Mouse (Mus musculus): ENCODE data around the gene Gstp1. TPM values are rescaled to one million over a fixed set of nuclear protein-coding genes. Genes with fewer than 3 reads are reported as not detected.
A peak's percentile ranks its signal among the peaks of the same experiment; 100 is the strongest.
"Not testable (repeated sequence)": the region's sequence is repeated elsewhere in the genome, so short reads cannot be mapped to it uniquely, and the experiment has no call there.

Gene Gstp1
- 582 and 591 TPM in 2 replicates for polyA plus RNA-seq (2012; rRNA removed)

GRCm38 (mm10) chr19:4037788-4038232 is at the start of gene Gstp1:
TSS of gene Gstp1 (minus strand) at chr19:4037985.
- DNase-seq (ENCODE audit: low spot score): peak; percentile 80

GRCm38 (mm10) chr19:4087090-4087489 is 49.3 kb upstream of the Gstp1 start:
- DNase-seq (ENCODE audit: low spot score): no peak

- DNase-seq (ENCODE audit: low spot score): no peak
Measured at GRCm38 (mm10) chr19:4086156-4086555, 48.4 kb upstream of the Gstp1 start.

- no peak for DNase-seq (ENCODE audit: low spot score)
Measured at GRCm38 (mm10) chr19:4084984-4085383, 47.2 kb upstream of the Gstp1 start.

GRCm38 (mm10) chr19:4083826-4084225 is 46.0 kb upstream of the Gstp1 start:
- DNase-seq (ENCODE audit: low spot score): no peak

- DNase-seq (ENCODE audit: low spot score): no peak
Measured at GRCm38 (mm10) chr19:4083316-4083715, 45.5 kb upstream of the Gstp1 start.

GRCm38 (mm10) chr19:4082219-4082965 is 44.6 kb upstream of the Gstp1 start:
- no peak for DNase-seq (ENCODE audit: low spot score)

- DNase-seq (ENCODE audit: low spot score): no peak
Measured at GRCm38 (mm10) chr19:4081394-4081793, 43.6 kb upstream of the Gstp1 start, which contains the start of gene Cabp2. TSS of gene Cabp2 (plus strand) at chr19:4081578.

- no peak for DNase-seq (ENCODE audit: low spot score)
Measured at GRCm38 (mm10) chr19:4080511-4081009, 42.8 kb upstream of the Gstp1 start.

- DNase-seq (ENCODE audit: low spot score): no peak
Measured at GRCm38 (mm10) chr19:4079594-4079993, 41.8 kb upstream of the Gstp1 start.

GRCm38 (mm10) chr19:4075531-4075930 is 37.7 kb upstream of the Gstp1 start:
- DNase-seq (ENCODE audit: low spot score): no peak

- DNase-seq (ENCODE audit: low spot score): no peak
Measured at GRCm38 (mm10) chr19:4072706-4073424, 35.1 kb upstream of the Gstp1 start.

GRCm38 (mm10) chr19:4071406-4071805 is 33.6 kb upstream of the Gstp1 start:
- DNase-seq (ENCODE audit: low spot score): no peak

- DNase-seq (ENCODE audit: low spot score): no peak
Measured at GRCm38 (mm10) chr19:4070756-4071155, 33.0 kb upstream of the Gstp1 start.

- no peak for DNase-seq (ENCODE audit: low spot score)
Measured at GRCm38 (mm10) chr19:4070311-4070710, 32.5 kb upstream of the Gstp1 start.

- DNase-seq (ENCODE audit: low spot score): no peak
Measured at GRCm38 (mm10) chr19:4068717-4069410, 31.1 kb upstream of the Gstp1 start.

GRCm38 (mm10) chr19:4068242-4068641 is 30.5 kb upstream of the Gstp1 start:
- DNase-seq (ENCODE audit: low spot score): not testable (repeated sequence)

GRCm38 (mm10) chr19:4066877-4067276 is 29.1 kb upstream of the Gstp1 start:
- no peak for DNase-seq (ENCODE audit: low spot score)

GRCm38 (mm10) chr19:4066280-4066679 is 28.5 kb upstream of the Gstp1 start:
- DNase-seq (ENCODE audit: low spot score): no peak

- DNase-seq (ENCODE audit: low spot score): not testable (repeated sequence)
Measured at GRCm38 (mm10) chr19:4064501-4064900, 26.7 kb upstream of the Gstp1 start.

- DNase-seq (ENCODE audit: low spot score): not testable (repeated sequence)
Measured at GRCm38 (mm10) chr19:4063357-4063756, 25.6 kb upstream of the Gstp1 start.

- peak; percentile 7 for DNase-seq (ENCODE audit: low spot score)
Measured at GRCm38 (mm10) chr19:4060899-4061465, 23.2 kb upstream of the Gstp1 start.

Measured in urinary bladder, adult 2 months (tissue).